Mouse (Mus musculus): ENCODE data around the gene Olfr1020. TPM values are rescaled to one million over a fixed set of nuclear protein-coding genes. Genes with fewer than 3 reads are reported as not detected.

The Olfr1020 gene
- total RNA-seq (2023): not detected in 4 replicates

GRCm38 (mm10) chr2:85846730-85847129, at the start of gene Olfr1020:
TSS of gene Olfr1020 (plus strand) at chr2:85847030.

GRCm38 (mm10) chr2:85802444-85802843, 44.4 kb upstream of the Olfr1020 start, which contains the start of gene Olfr1016:
TSS of gene Olfr1016 (minus strand) at chr2:85802544.

GRCm38 (mm10) chr2:85818179-85818578, 28.7 kb upstream of the Olfr1020 start, which contains the start of gene Olfr1018:
TSS of gene Olfr1018 (plus strand) at chr2:85818479.

GRCm38 (mm10) chr2:85845383-85845782, 1.4 kb upstream of the Olfr1020 start, which contains the start of gene Olfr1019:
TSS of gene Olfr1019 (minus strand) at chr2:85845483.

GRCm38 (mm10) chr2:85868294-85868693, 21.5 kb downstream of the Olfr1020 start, which contains the start of gene Olfr1022:
TSS of gene Olfr1022 (plus strand) at chr2:85868594.

GRCm38 (mm10) chr2:85885340-85885739, 38.5 kb downstream of the Olfr1020 start, which contains the start of gene Olfr1023:
TSS of gene Olfr1023 (plus strand) at chr2:85885640.

Other genes with a start within 250 kb of the Olfr1020 start
- not detected in 4 replicates for gene Olfr1000, start 235.1 kb upstream of the Olfr1020 start, total RNA-seq (2023)
- gene Olfr1002, start 196.3 kb upstream of the Olfr1020 start, total RNA-seq (2023): not detected in 4 replicates
- not detected in 4 replicates for gene Olfr154, start 182.6 kb upstream of the Olfr1020 start, total RNA-seq (2023)
- gene Olfr1006, start 168.3 kb upstream of the Olfr1020 start, total RNA-seq (2023): not detected in 4 replicates
- not detected in 4 replicates for gene Olfr1008, start 157.6 kb upstream of the Olfr1020 start, total RNA-seq (2023)
- gene Olfr1009, start 131.6 kb upstream of the Olfr1020 start, total RNA-seq (2023): not detected in 4 replicates
- gene Olfr1012, start 84.3 kb upstream of the Olfr1020 start, total RNA-seq (2023): not detected in 4 replicates
- not detected in 4 replicates for gene Olfr1013, start 79.9 kb upstream of the Olfr1020 start, total RNA-seq (2023)
- not detected in 4 replicates for gene Olfr1014, start 74.3 kb upstream of the Olfr1020 start, total RNA-seq (2023)
- not detected in 4 replicates for gene Olfr1015, start 65.0 kb upstream of the Olfr1020 start, total RNA-seq (2023)
- not detected in 4 replicates for gene Olfr1016, start 44.5 kb upstream of the Olfr1020 start, total RNA-seq (2023)
- not detected in 4 replicates for gene Olfr1018, start 28.6 kb upstream of the Olfr1020 start, total RNA-seq (2023)
- not detected in 4 replicates for gene Olfr1019, start 1.5 kb upstream of the Olfr1020 start, total RNA-seq (2023)
- not detected in 4 replicates for gene Olfr1022, start 21.6 kb downstream of the Olfr1020 start, total RNA-seq (2023)
- not detected in 4 replicates for gene Olfr1023, start 38.6 kb downstream of the Olfr1020 start, total RNA-seq (2023)
- not detected in 4 replicates for gene Olfr1024, start 58.0 kb downstream of the Olfr1020 start, total RNA-seq (2023)
- gene Olfr1025-ps1, start 68.2 kb downstream of the Olfr1020 start, total RNA-seq (2023): not detected in 4 replicates
- gene Olfr1026, start 74.5 kb downstream of the Olfr1020 start, total RNA-seq (2023): not detected in 4 replicates
- 0.15 TPM in 1 of 4 replicates, not detected in the others for gene Olfr1028, start 103.4 kb downstream of the Olfr1020 start, total RNA-seq (2023)
- gene Olfr1029, start 126.9 kb downstream of the Olfr1020 start, total RNA-seq (2023): not detected in 4 replicates
- gene Olfr1030, start 132.2 kb downstream of the Olfr1020 start, total RNA-seq (2023): not detected in 4 replicates
- not detected in 4 replicates for gene Olfr1031, start 143.3 kb downstream of the Olfr1020 start, total RNA-seq (2023)
- gene Olfr1032, start 158.5 kb downstream of the Olfr1020 start, total RNA-seq (2023): not detected in 4 replicates
- gene Olfr1033, start 173.6 kb downstream of the Olfr1020 start, total RNA-seq (2023): not detected in 4 replicates
- not detected in 4 replicates for gene Olfr1034, start 198.8 kb downstream of the Olfr1020 start, total RNA-seq (2023)
- gene Olfr1036, start 227.0 kb downstream of the Olfr1020 start, total RNA-seq (2023): not detected in 4 replicates
- not detected in 4 replicates for gene Olfr1037, start 240.4 kb downstream of the Olfr1020 start, total RNA-seq (2023)